Mouse (Mus musculus) stomach, embryonic 14.5 days (tissue): ENCODE measurements around the gene Snx27. TPM values are rescaled to one million over a fixed set of nuclear protein-coding genes. Genes with fewer than 3 reads are reported as not detected.

ENCODE experiments used
- ATAC-seq: fragments of 200-750 bp; cut with Nextera tagmentation; 2 replicates; pipeline ENCODE4 v1.8.0; 2017; ENCODE audit warnings: low read depth, moderate TSS enrichment; ENCODE audit not compliant: insufficient number of reproducible peaks, insufficient read depth, low FRiP score
- H3K27ac ChIP-seq: fragments of 300-500 bp; sonication (generic); 2 replicates; pipeline ENCODE4 v1.5.1; 2014; ENCODE audit warnings: mild to moderate bottlenecking, low read length, moderate library complexity, mixed read lengths
- H3K27me3 ChIP-seq: fragments of 300-500 bp; sonication (generic); 2 replicates; pipeline ENCODE4 v1.6.1; 2014; ENCODE audit warnings: low read length, control low read depth, mixed read lengths; ENCODE audit not compliant: control insufficient read depth, insufficient read depth
- H3K36me3 ChIP-seq: fragments of 300-500 bp; sonication (generic); 2 replicates; pipeline ENCODE4 v1.6.1; 2014; ENCODE audit warnings: mild to moderate bottlenecking, control low read depth, low read length, moderate library complexity, mixed read lengths; ENCODE audit not compliant: control insufficient read depth, insufficient read depth
- H3K4me1 ChIP-seq: fragments of 300-500 bp; sonication (generic); 2 replicates; pipeline ENCODE4 v1.6.1; 2014; ENCODE audit warnings: low read length, control low read depth, mixed read lengths; ENCODE audit not compliant: control insufficient read depth, insufficient read depth
- H3K4me2 ChIP-seq: fragments of 300-500 bp; sonication (generic); replicated peaks from 2 replicates; pipeline ENCODE4 v1.6.1; 2014; ENCODE audit warnings: low read depth, low read length, control low read depth
- H3K4me3 ChIP-seq: fragments of 300-500 bp; sonication (generic); 2 replicates; pipeline ENCODE4 v1.5.1; 2014; ENCODE audit warnings: low read depth, low read length, control low read depth
- H3K9ac ChIP-seq: fragments of 300-500 bp; sonication (generic); replicated peaks from 2 replicates; pipeline ENCODE4 v1.6.1; 2014; ENCODE audit warnings: low read depth, mild to moderate bottlenecking, control low read depth, low read length, moderate library complexity, mixed read lengths
- H3K9me3 ChIP-seq: fragments of 300-500 bp; sonication (generic); 2 replicates; pipeline ENCODE4 v1.6.1; 2016; ENCODE audit warnings: low read depth, low read length, control low read depth; ENCODE audit not compliant: control insufficient read depth
- WGBS: fragments of 180-500 bp; shearing (Covaris S2); extraction: QIAGEN DNeasy Blood & Tissue Kit; methylation state at CpG from one replicate; pipeline ENCODE4 v1.1.7; 2014; 5-methylcytosine and 5-hydroxymethylcytosine counted together
- polyA plus RNA-seq: library from polyadenylated mRNA; unstranded; fragments of >200 nt; fragmentation: Nextera tagmentation; extraction: Ambion mirVana; gene quantifications from 2 replicates; pipeline ENCODE4 v1.2.1, GENCODE M21; 2014

Snx27 gene
- polyA plus RNA-seq, 1 experiment from 2014 or later: 35.1 TPM

DNA sequence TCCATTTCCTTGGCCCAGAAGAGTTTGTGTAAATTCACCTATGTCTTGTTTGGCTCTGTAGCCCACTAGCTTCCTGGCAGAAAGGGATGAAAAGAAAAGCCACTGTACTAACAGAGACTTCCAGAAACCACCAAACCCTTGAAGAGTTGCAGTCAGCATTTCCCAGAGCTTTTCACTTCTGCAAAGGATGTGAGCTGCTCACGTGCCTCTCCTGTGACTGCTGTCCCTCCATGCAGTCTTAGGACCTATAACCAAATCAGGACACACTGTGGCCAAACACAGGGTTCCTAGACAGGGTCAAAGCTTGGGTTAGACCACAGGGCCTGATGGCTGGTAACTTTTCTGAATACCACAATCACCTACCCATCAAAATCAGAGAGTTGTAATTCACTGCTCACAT, 29.8 kb upstream of the Snx27 start:
- WGBS: 80% methylated on average over 1 of the region's 1 CpGs

DNA sequence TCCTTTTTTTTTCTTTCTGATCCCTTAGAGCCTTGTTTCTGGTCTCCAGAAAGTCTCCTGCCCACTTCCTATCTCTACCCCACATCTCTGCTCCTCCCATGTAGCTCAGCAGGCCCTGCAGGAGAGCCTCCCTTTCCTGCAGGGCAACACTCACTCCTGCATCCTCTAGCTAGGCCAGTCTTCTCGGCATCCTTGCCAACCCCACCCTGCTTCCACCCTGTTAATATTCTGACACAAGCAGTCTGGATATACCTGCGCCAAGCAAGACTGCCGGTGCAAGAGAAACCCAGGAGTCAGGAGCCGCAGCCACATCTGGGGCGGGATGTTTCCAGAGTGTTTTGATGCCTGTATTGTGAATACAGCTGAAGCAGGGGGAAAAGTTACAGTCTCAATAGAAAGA, 29.3 kb upstream of the Snx27 start:
- Histone ChIP-seq H3K9me3 (no peaks in the 10 kb centered on the region), H3K9ac (no peak overlapping the region), H3K27ac (no peak overlapping the region), H3K27me3 (no peaks in the 10 kb centered on the region), H3K4me1 (no peaks in the 10 kb centered on the region), H3K4me3 (no peak overlapping the region), H3K36me3 (no peaks in the 10 kb centered on the region), H3K4me2 (no peak overlapping the region)
- WGBS: 68% methylated on average over 5 of the region's 5 CpGs
- no peak for ATAC-seq

More for the DNA sequence above, 29.8 kb upstream of the Snx27 start:
- no peak for ATAC-seq
- Histone ChIP-seq H3K4me3 (no peak overlapping the region), H3K9me3 (no peaks in the 10 kb centered on the region), H3K27ac (no peak overlapping the region), H3K4me2 (no peak overlapping the region), H3K4me1 (no peaks in the 10 kb centered on the region), H3K27me3 (no peaks in the 10 kb centered on the region), H3K36me3 (no peaks in the 10 kb centered on the region), H3K9ac (no peak overlapping the region)

DNA sequence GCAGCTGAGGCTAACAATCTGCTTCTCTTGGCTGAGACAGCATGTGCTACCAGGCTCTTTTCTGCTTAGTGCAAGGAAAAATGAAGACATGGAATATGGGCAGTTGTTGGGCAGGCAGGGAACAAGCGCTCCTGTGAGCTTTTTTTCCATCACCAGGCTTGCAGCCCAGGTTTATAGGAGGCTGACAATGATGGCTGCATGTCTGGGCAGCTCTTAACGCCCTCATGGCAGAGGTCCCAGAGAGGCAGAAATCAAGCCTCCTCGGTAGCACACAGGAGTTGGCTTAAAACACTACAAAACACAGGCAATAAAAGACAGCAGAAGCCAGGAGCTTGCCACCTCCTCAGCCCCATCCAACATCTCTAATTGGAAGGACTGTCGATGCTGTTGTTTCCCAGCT, 28.8 kb upstream of the Snx27 start:
- no peak overlapping the region for H3K27ac ChIP-seq

DNA sequence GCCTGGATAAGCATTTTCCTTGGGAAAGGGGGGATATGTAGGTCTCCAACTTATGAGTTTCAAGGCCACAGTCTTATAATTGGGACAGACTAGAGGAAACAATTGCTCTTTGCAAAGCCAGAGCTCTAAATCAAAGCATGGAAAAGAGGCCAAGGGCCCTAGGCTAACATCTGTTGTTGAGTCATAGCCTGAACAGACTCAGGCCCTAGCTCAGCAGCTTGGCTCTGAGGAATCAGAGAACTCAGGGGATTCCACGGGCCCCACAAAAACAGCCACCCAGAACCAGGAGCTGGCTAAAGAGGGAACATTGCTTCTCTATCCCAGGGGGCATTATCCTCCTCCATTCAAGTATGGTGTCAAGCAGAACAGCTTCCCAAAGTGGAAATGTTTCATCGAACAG, 28.1 kb upstream of the Snx27 start:
- Histone ChIP-seq H3K4me3 (no peak overlapping the region), H3K27ac (no peak overlapping the region), H3K36me3 (no peaks in the 10 kb centered on the region), H3K27me3 (no peaks in the 10 kb centered on the region), H3K9ac (no peak overlapping the region), H3K4me2 (no peak overlapping the region), H3K4me1 (no peaks in the 10 kb centered on the region), H3K9me3 (no peaks in the 10 kb centered on the region)
- 82% methylated on average over 2 of the region's 2 CpGs for WGBS
- ATAC-seq: no peak

More for the DNA sequence above, 28.8 kb upstream of the Snx27 start:
- Histone ChIP-seq H3K4me1 (no peaks in the 10 kb centered on the region), H3K36me3 (no peaks in the 10 kb centered on the region), H3K4me2 (no peak overlapping the region), H3K27me3 (no peaks in the 10 kb centered on the region), H3K9ac (no peak overlapping the region), H3K9me3 (no peaks in the 10 kb centered on the region), H3K4me3 (no peak overlapping the region)
- no peak for ATAC-seq
- WGBS: 54% methylated on average over 4 of the region's 4 CpGs

DNA sequence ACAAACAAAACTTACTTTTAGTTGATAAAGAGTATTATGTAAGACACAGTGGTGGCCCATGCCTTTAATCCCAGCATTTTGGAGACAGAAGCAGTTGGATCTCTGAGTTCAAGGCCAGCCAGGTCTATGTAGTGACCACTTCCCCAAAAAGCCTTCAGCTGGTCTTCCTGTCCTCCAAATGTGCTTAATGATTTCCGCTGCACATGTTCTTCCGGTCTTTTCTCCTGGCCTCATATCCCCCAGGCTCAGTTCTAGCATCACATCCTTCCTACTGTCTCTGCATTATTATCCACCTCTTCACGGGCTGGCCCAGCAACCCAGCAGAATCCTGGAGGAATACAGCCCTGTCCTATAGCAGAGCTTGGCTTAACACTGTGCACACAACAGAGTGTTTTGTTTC, 27.1 kb upstream of the Snx27 start:
- no peaks in the 10 kb centered on the region for H3K4me1 ChIP-seq

DNA sequence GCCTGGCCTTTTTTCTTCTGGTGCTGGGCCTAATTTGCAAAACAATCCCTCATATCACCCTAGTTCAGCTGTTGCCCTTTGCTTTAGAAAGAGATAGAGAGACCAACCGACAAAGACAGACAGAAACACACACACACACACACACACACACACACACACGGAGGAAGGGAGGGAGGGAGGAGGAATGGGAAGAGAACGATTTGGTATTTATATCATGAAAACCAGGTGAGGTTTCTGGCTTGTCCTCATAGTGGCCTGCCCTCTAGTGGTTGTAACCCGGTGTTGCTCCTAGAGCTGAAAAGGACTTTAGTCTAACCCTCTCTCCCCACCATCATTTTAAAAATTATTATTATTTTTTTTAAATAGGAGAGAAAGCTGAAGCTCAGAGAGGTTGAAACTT, 19.4 kb upstream of the Snx27 start:
- H3K27me3 ChIP-seq: no peaks in the 10 kb centered on the region
- H3K4me1 ChIP-seq: no peaks in the 10 kb centered on the region
- H3K9ac ChIP-seq: no peak overlapping the region
- ATAC-seq: no peak
- no peak overlapping the region for H3K4me3 ChIP-seq
- WGBS: 0% methylated on average over 4 of the region's 4 CpGs
- no peaks in the 10 kb centered on the region for H3K9me3 ChIP-seq
- H3K27ac ChIP-seq: no peak overlapping the region
- no peaks in the 10 kb centered on the region for H3K36me3 ChIP-seq
- no peak overlapping the region for H3K4me2 ChIP-seq

More for the DNA sequence above, 27.1 kb upstream of the Snx27 start:
- H3K27ac ChIP-seq: no peak overlapping the region
- H3K9me3 ChIP-seq: no peaks in the 10 kb centered on the region
- H3K27me3 ChIP-seq: no peaks in the 10 kb centered on the region
- no peak overlapping the region for H3K9ac ChIP-seq
- WGBS: 80% methylated on average over 3 of the region's 3 CpGs
- H3K4me3 ChIP-seq: no peak overlapping the region
- ATAC-seq: no peak
- no peaks in the 10 kb centered on the region for H3K36me3 ChIP-seq
- H3K4me2 ChIP-seq: no peak overlapping the region

DNA sequence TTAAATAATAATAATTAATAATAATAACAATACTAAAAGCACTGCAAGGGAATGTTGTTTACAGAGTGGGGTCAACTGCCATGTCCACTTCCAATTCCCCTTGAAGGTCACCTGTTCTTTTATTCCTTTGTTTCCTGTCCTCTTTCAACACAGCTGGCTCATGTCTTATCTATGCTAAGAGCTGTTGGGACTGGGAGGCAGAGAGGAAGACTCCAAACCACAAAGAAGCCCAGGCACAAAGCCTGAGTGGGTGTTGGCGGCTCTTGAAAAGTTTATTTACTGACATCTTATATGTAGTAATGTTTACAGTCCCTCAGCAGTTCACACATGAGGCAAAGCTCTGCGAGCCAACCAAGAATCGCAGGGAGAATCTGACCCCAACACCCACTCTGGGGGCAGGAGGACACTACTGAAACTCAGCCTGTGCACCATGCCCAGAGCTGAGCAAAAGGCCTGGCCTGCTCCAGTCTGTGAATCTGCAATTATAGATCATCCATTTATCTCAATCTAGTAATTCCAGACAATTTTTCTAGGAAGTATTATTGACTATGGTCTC, 14.8 kb upstream of the Snx27 start:
- 47% methylated on average over 3 of the region's 3 CpGs for WGBS
- H3K4me2 ChIP-seq: no peak overlapping the region
- ATAC-seq: no peak
- H3K27me3 ChIP-seq: no peaks in the 10 kb centered on the region
- no peak overlapping the region for H3K27ac ChIP-seq
- no peaks in the 10 kb centered on the region for H3K4me1 ChIP-seq
- H3K36me3 ChIP-seq: no peaks in the 10 kb centered on the region
- H3K9me3 ChIP-seq: no peaks in the 10 kb centered on the region
- no peak overlapping the region for H3K4me3 ChIP-seq
- H3K9ac ChIP-seq: no peak overlapping the region

DNA sequence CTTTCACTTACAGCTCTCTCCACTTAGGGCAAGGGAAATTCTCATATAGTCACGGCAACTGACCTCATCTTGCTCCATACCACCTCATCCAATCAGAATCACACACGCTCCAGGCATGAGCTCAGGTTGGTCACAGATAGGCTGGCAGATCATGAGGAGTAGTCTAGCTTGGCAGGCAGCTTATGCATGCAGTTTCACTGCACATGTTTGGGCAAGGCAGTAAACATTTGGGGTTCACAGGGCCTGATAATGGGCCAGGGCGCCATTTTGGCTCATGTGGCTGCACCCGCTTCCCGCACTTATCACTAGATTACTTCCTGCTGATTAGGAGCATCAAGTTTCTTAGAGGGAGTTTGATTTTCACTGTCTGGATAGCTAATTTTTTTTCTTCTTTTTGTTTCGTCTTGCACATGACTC, 13.4 kb upstream of the Snx27 start:
- Histone ChIP-seq H3K4me1 (no peaks in the 10 kb centered on the region), H3K36me3 (no peaks in the 10 kb centered on the region), H3K4me2 (no peak overlapping the region), H3K9ac (no peak overlapping the region), H3K9me3 (no peaks in the 10 kb centered on the region), H3K27ac (no peak overlapping the region), H3K4me3 (no peak overlapping the region), H3K27me3 (no peaks in the 10 kb centered on the region)
- ATAC-seq: no peak
- WGBS: 82% methylated on average over 6 of the region's 6 CpGs

DNA sequence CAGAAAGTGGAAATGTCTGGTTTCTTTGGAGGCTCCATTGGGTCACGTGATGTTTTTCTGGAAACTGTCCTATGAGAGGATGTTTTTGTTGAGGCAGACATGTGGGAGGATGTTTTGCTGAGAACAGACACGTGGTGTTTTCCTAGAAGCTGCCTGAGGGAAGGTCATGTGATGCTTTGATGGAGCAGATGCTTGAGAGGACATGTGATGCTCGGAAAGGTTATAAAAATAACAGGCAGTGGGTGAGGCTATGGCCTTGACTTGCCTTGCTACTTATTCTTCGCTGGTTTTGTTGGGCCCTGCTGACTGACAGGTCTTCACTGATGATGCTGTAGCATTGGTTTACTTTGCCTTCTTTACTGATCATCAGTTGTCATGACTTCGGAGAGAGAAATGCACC, 8.6 kb upstream of the Snx27 start:
- Histone ChIP-seq H3K4me1 (no peaks in the 10 kb centered on the region), H3K36me3 (no peaks in the 10 kb centered on the region), H3K9me3 (no peaks in the 10 kb centered on the region), H3K27ac (no peak overlapping the region), H3K27me3 (no peaks in the 10 kb centered on the region), H3K4me3 (no peak overlapping the region), H3K9ac (no peak overlapping the region), H3K4me2 (no peak overlapping the region)
- ATAC-seq: no peak
- 73% methylated on average over 5 of the region's 5 CpGs for WGBS
